In the genomic region with DNA sequence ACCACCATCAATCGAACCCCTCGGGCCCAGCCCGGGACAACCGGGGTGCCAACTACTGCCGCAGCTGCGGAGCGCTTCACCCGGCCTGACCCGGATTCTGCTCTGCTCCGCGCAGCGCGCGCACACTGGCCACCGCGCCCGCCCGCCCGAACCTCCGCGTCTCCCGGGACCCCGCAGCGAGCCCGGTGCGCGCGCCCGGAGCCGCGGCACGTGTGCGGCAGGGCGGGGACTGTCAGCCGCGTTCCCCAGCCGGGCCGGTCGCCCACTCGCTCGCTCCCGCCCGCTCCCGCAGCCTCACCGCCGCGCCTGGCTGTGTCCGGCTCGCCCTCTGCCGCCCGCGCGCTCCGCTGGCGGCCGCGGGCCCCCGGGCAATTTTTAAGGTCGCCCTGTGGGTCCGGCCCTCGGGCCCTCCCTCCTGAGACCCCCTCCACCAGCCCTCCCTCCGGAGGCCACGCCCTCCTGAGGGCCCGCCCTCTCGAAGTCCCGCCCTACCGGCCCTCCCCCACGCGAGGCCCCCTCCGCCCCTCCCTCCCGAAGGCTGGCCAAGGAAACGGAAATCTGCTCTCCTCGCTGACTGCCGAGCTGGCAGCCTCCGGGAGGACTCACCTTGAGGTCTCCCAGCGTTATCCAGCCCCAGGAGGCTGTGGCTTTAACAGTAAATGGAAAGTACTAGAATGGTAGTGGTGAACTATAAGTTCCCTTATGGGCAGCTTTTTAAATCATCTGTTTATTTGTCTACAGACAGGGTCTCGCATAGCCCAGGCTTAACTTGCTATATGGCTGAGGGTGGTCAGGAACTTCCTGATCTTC, we compare ENCODE assay signal across 7 mouse cellular contexts. TPM values are rescaled to one million over a fixed set of nuclear protein-coding genes. Genes with fewer than 3 reads are reported as not detected.
A peak's percentile ranks its signal among the peaks of the same experiment; 100 is the strongest.
DNase-seq lines count a peak whose midpoint lies in the region; ATAC-seq and TF ChIP-seq lines count a peak whose summit lies in the region.

A gene (minus strand): TSS at position 456 of the 810 bp plus-strand sequence.

- TF ChIP-seq POLR2A in spleen, adult 2 months (IDR thresholded peaks at IDR 0.05; ENCODE audit: low read depth, low read length), result peak; percentile 96

- peaks cover 6% of the 10 kb centered on the region for H3K4me1 ChIP-seq in embryonic facial prominence, embryonic 10.5 days
- peaks cover 21% of the 10 kb centered on the region for H3K4me1 ChIP-seq in limb, embryonic 12.5 days (replicated peaks)
- H3K4me1 ChIP-seq in midbrain, embryonic 15.5 days, result peaks cover 13% of the 10 kb centered on the region
- no peaks in the 10 kb centered on the region for H3K4me1 ChIP-seq in spleen, adult 2 months (ENCODE audit: control insufficient read depth, insufficient read depth, insufficient read length)

- peak within 1 kb of the TSS; percentile 85 for H3K4me3 ChIP-seq in embryonic facial prominence, embryonic 10.5 days
- H3K4me3 ChIP-seq in limb, embryonic 12.5 days (replicated peaks), result peak within 1 kb of the TSS; percentile 74
- H3K4me3 ChIP-seq in midbrain, embryonic 15.5 days, result peak within 1 kb of the TSS; percentile 76
- peak within 1 kb of the TSS; percentile 75 for H3K4me3 ChIP-seq in spleen, adult 2 months (ENCODE audit: extremely low read depth, insufficient read depth, insufficient read length)

- H3K9me3 ChIP-seq in embryonic facial prominence, embryonic 10.5 days, result no peaks in the 10 kb centered on the region
- no peaks in the 10 kb centered on the region for H3K9me3 ChIP-seq in limb, embryonic 12.5 days
- H3K9me3 ChIP-seq in midbrain, embryonic 15.5 days, result no peaks in the 10 kb centered on the region

- WGBS in embryonic facial prominence, embryonic 10.5 days, result under 1% methylated on average over 77 of the region's 77 CpGs
- under 1% methylated on average over 75 of the region's 77 CpGs for WGBS in limb, embryonic 12.5 days
- WGBS in midbrain, embryonic 15.5 days, result under 1% methylated on average over 75 of the region's 77 CpGs
- WGBS in spleen, adult 2 months, result 1% methylated on average over 76 of the region's 77 CpGs

- TF ChIP-seq CTCF in spleen, adult 2 months (IDR thresholded peaks at IDR 0.05; ENCODE audit: extremely low read depth, insufficient read depth, insufficient read length, insufficient replicate concordance), result no peak

- H3K27me3 ChIP-seq in embryonic facial prominence, embryonic 10.5 days (replicated peaks; ENCODE audit: low read depth, poor library complexity, severe bottlenecking), result no peaks in the 10 kb centered on the region
- H3K27me3 ChIP-seq in limb, embryonic 12.5 days, result no peaks in the 10 kb centered on the region
- H3K27me3 ChIP-seq in midbrain, embryonic 15.5 days (replicated peaks), result 0 out of 2 replicates have a peak, but pooled peaks cover 3% of the 10 kb centered on the region
- no peaks in the 10 kb centered on the region for H3K27me3 ChIP-seq in spleen, adult 2 months (ENCODE audit: control insufficient read depth, insufficient read depth, low read length)

- H3K36me3 ChIP-seq in embryonic facial prominence, embryonic 10.5 days (replicated peaks), result 0 out of 2 replicates have a peak, but pooled peaks cover 12% of the 10 kb centered on the region
- H3K36me3 ChIP-seq in limb, embryonic 12.5 days, result peaks cover 9% of the 10 kb centered on the region; the same call in 1 of the 2 replicates
- H3K36me3 ChIP-seq in midbrain, embryonic 15.5 days (replicated peaks), result no peaks in the 10 kb centered on the region
- H3K36me3 ChIP-seq in spleen, adult 2 months (ENCODE audit: control insufficient read depth, insufficient read depth, low read length), result no peaks in the 10 kb centered on the region; the same call in 1 of the 2 replicates

- peak within 1 kb of the TSS; percentile 76 for H3K4me2 ChIP-seq in limb, embryonic 12.5 days
- H3K4me2 ChIP-seq in midbrain, embryonic 15.5 days, result peak within 1 kb of the TSS; percentile 75

- peak within 1 kb of the TSS; percentile 81 for H3K9ac ChIP-seq in limb, embryonic 12.5 days (replicated peaks)
- H3K9ac ChIP-seq in midbrain, embryonic 15.5 days, result peak within 1 kb of the TSS; percentile 63

- H3K27ac ChIP-seq in embryonic facial prominence, embryonic 10.5 days (replicated peaks), result peak within 1 kb of the TSS; percentile 91
- peak within 1 kb of the TSS; percentile 79 for H3K27ac ChIP-seq in limb, embryonic 12.5 days
- peak within 1 kb of the TSS; percentile 88 for H3K27ac ChIP-seq in midbrain, embryonic 15.5 days
- peak within 1 kb of the TSS; percentile 19; the same call in 1 of the 2 replicates for H3K27ac ChIP-seq in spleen, adult 2 months (ENCODE audit: insufficient read depth, low read length)

- DNase-seq in adrenal gland, postnatal 14 days, result peak; percentile 97
- peak; percentile 96 for DNase-seq in embryonic facial prominence, embryonic 10.5 days (ENCODE audit: low spot score)
- DNase-seq in kidney, adult 11 months, result peak; percentile 88
- peak; percentile 63 to 84 for DNase-seq in spleen, adult 2 months (ENCODE audit: low read depth in 1 of 2, low spot score in 2 of 2)

- ATAC-seq in granulocyte monocyte progenitor cell, adult 5-6 weeks (replicated peaks; ENCODE audit: poor library complexity, severe bottlenecking), result peak; percentile 88
- ATAC-seq in limb, embryonic 12.5 days (ENCODE audit: insufficient number of reproducible peaks, insufficient read depth, low FRiP score, low TSS enrichment, low read depth), result peak; percentile 91
- ATAC-seq in midbrain, embryonic 15.5 days (replicated peaks), result peak; percentile 94

RNA-seq across cellular contexts. Expression of the gene that starts here (rescaled TPM):
- total RNA-seq in adrenal gland, postnatal 14 days (2021), result 15.3 and 38.6 TPM in 2 replicates
- 16.3 and 18.0 TPM in 2 replicates for polyA plus RNA-seq in embryonic facial prominence, embryonic 10.5 days (2016; fragmentation: Nextera tagmentation; extraction: Ambion mirVana)
- 11.1 and 11.4 TPM in 2 replicates for total RNA-seq in granulocyte monocyte progenitor cell, adult 5-6 weeks (2014; fragmentation: Nextera tagmentation)
- 10.3 and 12.2 TPM in 2 replicates for total RNA-seq in granulocyte monocyte progenitor cell, adult 5-6 weeks (2017)
- polyA plus RNA-seq in limb, embryonic 12.5 days (2016; fragmentation: Nextera tagmentation; extraction: Ambion mirVana), result 17.7 TPM in 2 replicates
- 7.1 and 7.3 TPM in 2 replicates for polyA plus RNA-seq in midbrain, embryonic 15.5 days (2015; fragmentation: Nextera tagmentation; extraction: Ambion mirVana)
- 1.4 and 1.5 TPM in 2 replicates for polyA plus RNA-seq in spleen, adult 2 months (2012; rRNA removed)

Comparison
In these comparisons a context has a peak if more than half of its experiments do, and no peak if none do; other contexts are left out.
1. Peak in every context shown above with its lines: DNase-seq, ATAC-seq, H3K4me3 ChIP-seq and H3K27ac ChIP-seq.
2. H3K27ac ChIP-seq: peak in every context shown above with its lines; median percentile 91 in embryonic facial prominence, embryonic 10.5 days; 88 in midbrain, embryonic 15.5 days; 79 in limb, embryonic 12.5 days; 19 in spleen, adult 2 months.